Mouse (Mus musculus): Measurements from ENCODE around the gene Mpp6. TPM values are rescaled to one million over a fixed set of nuclear protein-coding genes. Genes with fewer than 3 reads are reported as not detected.

Gene Mpp6
- 46.8 and 69.3 TPM in 2 replicates for polyA plus RNA-seq (2012; rRNA removed)

GRCm38 (mm10) chr6:50109757-50110378, at the start of gene Mpp6:
Gene Mpp6, plus strand, starts transcription at chr6:50110241.

Other genes with a start within 250 kb of the Mpp6 start
- 9.5 and 10.5 TPM in 2 replicates for gene Gsdme, start 153.6 kb downstream of the Mpp6 start, polyA plus RNA-seq (2012; rRNA removed)

Measured in central nervous system, embryonic 11.5 days (tissue).